Mouse (Mus musculus) cerebellum, adult 2 months (tissue): ENCODE results near the gene Tle3. TPM values are rescaled to one million over a fixed set of nuclear protein-coding genes. Genes with fewer than 3 reads are reported as not detected.

Source experiments
- DNase-seq, 2 experiments: peaks; one replicate each; pipeline ENCODE4 v3.0.0; 2021
- H3K27ac ChIP-seq: fragments of 200-500 bp; 2 replicates; pipeline ENCODE4 v1.5.1; 2012; ENCODE audit warnings: low read length, control low read depth, inconsistent platforms; ENCODE audit not compliant: insufficient read depth
- H3K27me3 ChIP-seq: fragments of 200-500 bp; 2 replicates; pipeline ENCODE4 v1.6.1; 2012; ENCODE audit warnings: inconsistent platforms, mild to moderate bottlenecking, low read length, moderate library complexity; ENCODE audit not compliant: control insufficient read depth, insufficient read depth
- H3K4me1 ChIP-seq: fragments of 200-500 bp; 2 replicates; pipeline ENCODE4 v1.6.1; 2011; ENCODE audit warnings: low read length; ENCODE audit not compliant: control insufficient read depth, insufficient read depth
- H3K4me3 ChIP-seq: fragments of 200-500 bp; replicated peaks from 2 replicates; pipeline ENCODE3; 2011; ENCODE audit warnings: mild to moderate bottlenecking, low read depth, low read length, control low read depth; ENCODE audit not compliant: insufficient read depth
- CTCF ChIP-seq: fragments of 200-500 bp; IDR thresholded peaks from 2 replicates; pipeline ENCODE4 v1.5.1; 2011; ENCODE audit warnings: low read depth, mild to moderate bottlenecking, control low read depth, low read length, moderate library complexity, borderline replicate concordance; ENCODE audit not compliant: insufficient read depth
- POLR2A ChIP-seq: fragments of 200-500 bp; IDR thresholded peaks from 2 replicates; pipeline ENCODE4 v1.6.1; 2011; ENCODE audit warnings: low read length, control low read depth, borderline replicate concordance; ENCODE audit not compliant: insufficient read depth
- WGBS: fragments of 180-500 bp; shearing (Covaris S2); methylation state at CpG from one replicate; pipeline ENCODE4 v1.1.7; 2018; 5-methylcytosine and 5-hydroxymethylcytosine counted together
- polyA plus RNA-seq: library from polyadenylated mRNA; depleted of rRNA; stranded (reverse); fragments of >200 nt; gene quantifications from 2 replicates; pipeline ENCODE4 v1.2.3, GENCODE M21; 2012

The Tle3 gene
- polyA plus RNA-seq, 1 experiment: 50.6 TPM

GRCm38 (mm10) chr9:61402716-61403115 is 30.6 kb downstream of the Tle3 start:
- no peak for DNase-seq
- Histone ChIP-seq H3K4me3 (no peak overlapping the region), H3K27me3 (no peaks in the 10 kb centered on the region), H3K4me1 (peaks cover 34% of the 10 kb centered on the region), H3K27ac (no peak overlapping the region)
- WGBS: 84% methylated on average over 5 of the region's 5 CpGs
- TF ChIP-seq POLR2A (no peak), CTCF (no peak)

GRCm38 (mm10) chr9:61403866-61404614 is 31.9 kb downstream of the Tle3 start:
- Histone ChIP-seq H3K27me3 (no peaks in the 10 kb centered on the region), H3K27ac (no peak overlapping the region), H3K4me3 (no peak overlapping the region), H3K4me1 (peaks cover 41% of the 10 kb centered on the region)
- 83% methylated on average over 16 of the region's 16 CpGs for WGBS
- TF ChIP-seq CTCF: no peak
- no peak for DNase-seq

GRCm38 (mm10) chr9:61404615-61404980 is 32.4 kb downstream of the Tle3 start:
- WGBS: 64% methylated on average over 3 of the region's 3 CpGs
- Histone ChIP-seq H3K4me1 (peaks cover 44% of the 10 kb centered on the region), H3K27me3 (no peaks in the 10 kb centered on the region), H3K4me3 (no peak overlapping the region), H3K27ac (no peak overlapping the region)
- no peak for DNase-seq
- TF ChIP-seq POLR2A (no peak), CTCF (no peak)

GRCm38 (mm10) chr9:61404998-61405621 is 32.9 kb downstream of the Tle3 start:
- peak; percentile 58 to 64 for DNase-seq
- H3K4me1 ChIP-seq: peaks cover 41% of the 10 kb centered on the region
- no peak for TF ChIP-seq CTCF
- TF ChIP-seq POLR2A: no peak
- WGBS: 56% methylated on average over 19 of the region's 19 CpGs
- H3K27ac ChIP-seq: no peak overlapping the region
- H3K4me3 ChIP-seq: no peak overlapping the region
- H3K27me3 ChIP-seq: no peaks in the 10 kb centered on the region

- no peak overlapping the region for H3K4me3 ChIP-seq
- TF ChIP-seq POLR2A (no peak), CTCF (no peak)
- WGBS: 95% methylated on average over 1 of the region's 1 CpGs
- no peak overlapping the region for H3K27ac ChIP-seq
- H3K27me3 ChIP-seq: no peaks in the 10 kb centered on the region
- DNase-seq: no peak
- H3K4me1 ChIP-seq: peaks cover 36% of the 10 kb centered on the region
Measured at GRCm38 (mm10) chr9:61406343-61406742, 34.2 kb downstream of the Tle3 start.

GRCm38 (mm10) chr9:61409046-61409445 is 36.9 kb downstream of the Tle3 start:
- TF ChIP-seq CTCF (0 out of 2 replicates have a peak, but pooled peaks have one; percentile 2), POLR2A (no peak)
- WGBS: 12% methylated on average over 8 of the region's 8 CpGs
- Histone ChIP-seq H3K4me1 (peaks cover 26% of the 10 kb centered on the region), H3K27ac (no peak overlapping the region), H3K4me3 (no peak overlapping the region), H3K27me3 (no peaks in the 10 kb centered on the region)
- DNase-seq: peak; percentile 53 to 57

GRCm38 (mm10) chr9:61413665-61414456 is 41.7 kb downstream of the Tle3 start:
- no peak overlapping the region for H3K27ac ChIP-seq
- WGBS: 53% methylated on average over 14 of the region's 14 CpGs
- no peak for DNase-seq

GRCm38 (mm10) chr9:61416571-61416970 is 44.4 kb downstream of the Tle3 start:
- Histone ChIP-seq H3K4me1 (peaks cover 5% of the 10 kb centered on the region; the same call in 1 of the 2 replicates), H3K27ac (no peak overlapping the region), H3K4me3 (no peak overlapping the region), H3K27me3 (no peaks in the 10 kb centered on the region)
- WGBS: 60% methylated on average over 9 of the region's 9 CpGs
- TF ChIP-seq POLR2A (no peak), CTCF (no peak)
- DNase-seq: no peak

More at GRCm38 (mm10) chr9:61413665-61414456, 41.7 kb downstream of the Tle3 start:
- Histone ChIP-seq H3K27me3 (no peaks in the 10 kb centered on the region), H3K4me3 (no peak overlapping the region), H3K4me1 (peaks cover 9% of the 10 kb centered on the region)
- TF ChIP-seq CTCF: no peak
- no peak for TF ChIP-seq POLR2A
